Comparison of ENCODE assay signal across 19 mouse cellular contexts in genomic region chr3:123150523-123151135, GRCm38 (mm10).
DNase-seq lines count a peak whose midpoint lies in the region; ATAC-seq and TF ChIP-seq lines count a peak whose summit lies in the region.
"Had no signal": no experiment of that assay in that cellular context is flagged by ENCODE, and none has a peak within 500 bp of the region (broad histone marks: within the 10 kb centered on the region; RNA-seq: fewer than 3 reads in every experiment).

No protein-coding gene starts in this region.

- no peaks in the 10 kb centered on the region for H3K36me3 ChIP-seq in intestine, embryonic 16.5 days (ENCODE audit: control insufficient read depth, insufficient read depth, low read length)
- no peaks in the 10 kb centered on the region for H3K36me3 ChIP-seq in intestine, embryonic 15.5 days
- H3K36me3 ChIP-seq in stomach, embryonic 16.5 days (ENCODE audit: control insufficient read depth, insufficient read depth, low read length): no peaks in the 10 kb centered on the region
- no peaks in the 10 kb centered on the region for H3K36me3 ChIP-seq in thymus, adult 2 months (ENCODE audit: control insufficient read depth, insufficient read depth, low read length)
- H3K36me3 ChIP-seq: embryonic facial prominence, embryonic 12.5 days; kidney, embryonic 15.5 days; neural tube, embryonic 15.5 days had no signal

- H3K9me3 ChIP-seq in intestine, embryonic 16.5 days (ENCODE audit: control insufficient read depth, low read length): no peaks in the 10 kb centered on the region
- no peaks in the 10 kb centered on the region for H3K9me3 ChIP-seq in intestine, embryonic 15.5 days
- H3K9me3 ChIP-seq in stomach, embryonic 16.5 days (replicated peaks; ENCODE audit: control insufficient read depth, low read length): no peaks in the 10 kb centered on the region
- H3K9me3 ChIP-seq: embryonic facial prominence, embryonic 12.5 days; kidney, embryonic 15.5 days; megakaryocyte, embryonic 14.5 days; neural tube, embryonic 15.5 days had no signal

- no peaks in the 10 kb centered on the region for H3K4me1 ChIP-seq in intestine, embryonic 16.5 days (ENCODE audit: control insufficient read depth, insufficient read depth, low read length)
- no peaks in the 10 kb centered on the region; the same call in none of the 2 replicates for H3K4me1 ChIP-seq in intestine, embryonic 15.5 days (replicated peaks)
- peaks cover 3% of the 10 kb centered on the region; the same call in 1 of the 2 replicates for H3K4me1 ChIP-seq in embryonic fibroblast, embryonic 13.5 days (ENCODE audit: control insufficient read depth, insufficient read depth, low read length)
- H3K4me1 ChIP-seq in stomach, embryonic 16.5 days (ENCODE audit: control insufficient read depth, insufficient read depth, low read length): peaks cover 4% of the 10 kb centered on the region; the same call in 1 of the 2 replicates
- no peaks in the 10 kb centered on the region for H3K4me1 ChIP-seq in thymus, adult 2 months (replicated peaks; ENCODE audit: control insufficient read depth, insufficient read depth, low read length)
- H3K4me1 ChIP-seq: embryonic facial prominence, embryonic 12.5 days; kidney, embryonic 15.5 days; megakaryocyte, embryonic 14.5 days; neural tube, embryonic 15.5 days had no signal

- no peak overlapping the region for H3K4me2 ChIP-seq in intestine, embryonic 16.5 days (ENCODE audit: low read depth, low read length)
- H3K4me2 ChIP-seq in intestine, embryonic 15.5 days (replicated peaks): no peak overlapping the region
- H3K4me2 ChIP-seq in stomach, embryonic 16.5 days (ENCODE audit: low read depth, low read length): no peak overlapping the region
- H3K4me2 ChIP-seq: embryonic facial prominence, embryonic 12.5 days; kidney, embryonic 15.5 days; neural tube, embryonic 15.5 days had no signal

- peak overlapping the region; percentile 95 for H3K27ac ChIP-seq in gastrocnemius, adult 2 months
- H3K27ac ChIP-seq in intestine, embryonic 16.5 days (ENCODE audit: low read length): 0 out of 2 replicates have a peak overlapping the region, but pooled peaks have one; percentile 13
- H3K27ac ChIP-seq in intestine, embryonic 15.5 days: no peak overlapping the region
- peak overlapping the region; percentile 41; the same call in 1 of the 2 replicates for H3K27ac ChIP-seq in embryonic fibroblast, embryonic 13.5 days (ENCODE audit: insufficient read depth, low read length)
- H3K27ac ChIP-seq in stomach, embryonic 16.5 days (ENCODE audit: low read length): peak overlapping the region; percentile 61
- H3K27ac ChIP-seq in thymus, adult 2 months (ENCODE audit: control insufficient read depth, insufficient read depth, low read length): no peak overlapping the region
- H3K27ac ChIP-seq: embryonic facial prominence, embryonic 12.5 days; kidney, embryonic 15.5 days; neural tube, embryonic 15.5 days had no signal

- intact Hi-C loops in gastrocnemius, adult 2 months (cut with DNase I): no loop called here

- H3K9ac ChIP-seq in intestine, embryonic 16.5 days (ENCODE audit: low read depth, low read length): no peak overlapping the region
- no peak overlapping the region for H3K9ac ChIP-seq in intestine, embryonic 15.5 days
- H3K9ac ChIP-seq in stomach, embryonic 16.5 days (ENCODE audit: low read length): no peak overlapping the region
- H3K9ac ChIP-seq: embryonic facial prominence, embryonic 12.5 days; kidney, embryonic 15.5 days; neural tube, embryonic 15.5 days had no signal

- TF ChIP-seq CTCF in gastrocnemius, adult 2 months (IDR thresholded peaks at IDR 0.05): no peak
- TF ChIP-seq CTCF in embryonic fibroblast, embryonic 13.5 days (IDR thresholded peaks at IDR 0.05; ENCODE audit: borderline replicate concordance, insufficient read depth, low read length): no peak
- no peak for TF ChIP-seq CTCF in thymus, adult 2 months (IDR thresholded peaks at IDR 0.05; ENCODE audit: borderline replicate concordance, control insufficient read depth, extremely low read depth, insufficient read depth, low read length, poor library complexity)

- no peak overlapping the region for H3K4me3 ChIP-seq in gastrocnemius, adult 2 months
- H3K4me3 ChIP-seq in intestine, embryonic 16.5 days (ENCODE audit: low read length): no peak overlapping the region
- no peak overlapping the region for H3K4me3 ChIP-seq in intestine, embryonic 15.5 days (replicated peaks)
- no peak overlapping the region for H3K4me3 ChIP-seq in embryonic fibroblast, embryonic 13.5 days (ENCODE audit: insufficient read depth, low read length)
- no peak overlapping the region for H3K4me3 ChIP-seq in stomach, embryonic 16.5 days (replicated peaks; ENCODE audit: low read length)
- no peak overlapping the region for H3K4me3 ChIP-seq in thymus, adult 2 months (ENCODE audit: control insufficient read depth, insufficient read depth, low read length)
- H3K4me3 ChIP-seq: embryonic facial prominence, embryonic 12.5 days; kidney, embryonic 15.5 days; megakaryocyte, embryonic 14.5 days; neural tube, embryonic 15.5 days had no signal

- no peak for ATAC-seq in intestine, embryonic 16.5 days
- no peak for ATAC-seq in intestine, embryonic 15.5 days
- ATAC-seq in stomach, embryonic 16.5 days (ENCODE audit: insufficient read depth, low FRiP score): no peak
- ATAC-seq: hindbrain, embryonic 16.5 days had no signal

- H3K27me3 ChIP-seq in intestine, embryonic 16.5 days (replicated peaks; ENCODE audit: control insufficient read depth, insufficient read depth, low read length): no peaks in the 10 kb centered on the region
- no peaks in the 10 kb centered on the region for H3K27me3 ChIP-seq in intestine, embryonic 15.5 days (replicated peaks)
- H3K27me3 ChIP-seq in stomach, embryonic 16.5 days (ENCODE audit: control insufficient read depth, insufficient read depth, low read length): no peaks in the 10 kb centered on the region
- H3K27me3 ChIP-seq in thymus, adult 2 months (ENCODE audit: control insufficient read depth, insufficient read depth, low read length): no peaks in the 10 kb centered on the region
- H3K27me3 ChIP-seq: embryonic facial prominence, embryonic 12.5 days; kidney, embryonic 15.5 days; neural tube, embryonic 15.5 days had no signal

- WGBS in intestine, embryonic 16.5 days: 61% methylated on average over 8 of the region's 8 CpGs
- 56% methylated on average over 8 of the region's 8 CpGs for WGBS in intestine, embryonic 15.5 days
- 53% methylated on average over 8 of the region's 8 CpGs for WGBS in stomach, embryonic 16.5 days
- 85% methylated on average over 8 of the region's 8 CpGs for WGBS in thymus, adult 2 months

- no peak for TF ChIP-seq POLR2A in embryonic fibroblast, embryonic 13.5 days (IDR thresholded peaks at IDR 0.05; ENCODE audit: low read depth, low read length)
- TF ChIP-seq POLR2A in thymus, adult 2 months (IDR thresholded peaks at IDR 0.05; ENCODE audit: control insufficient read depth, extremely low read depth, insufficient read depth, low read length, poor library complexity): no peak

- no peak for DNase-seq in gastrocnemius, adult 2 months
- no peak for DNase-seq in gastrocnemius, postnatal 25 days
- no peak for DNase-seq in urinary bladder, postnatal 4 days (ENCODE audit: low spot score in 2 of 2)
- no peak for DNase-seq in thymus, adult 2 months
- DNase-seq: adrenal gland, postnatal 10 days; cerebellum, postnatal 25 days; gastrocnemius, postnatal 14 days; liver; lung, adult 2 months; thymus, postnatal 14 days had no signal

Comparison
In these comparisons a context has a peak if more than half of its experiments do, and no peak if none do; other contexts are left out.
1. H3K27ac ChIP-seq: peak in gastrocnemius, adult 2 months (single experiment), intestine, embryonic 16.5 days (single experiment), embryonic fibroblast, embryonic 13.5 days (single experiment) and stomach, embryonic 16.5 days (single experiment); none in intestine, embryonic 15.5 days (single experiment) and thymus, adult 2 months (single experiment).